Mouse (Mus musculus) kidney, adult 2 months (tissue): ENCODE results near the gene Sik2.

Experiments
- CTCF ChIP-seq: fragments of 200-500 bp; conservative IDR thresholded peaks from 2 replicates; pipeline ENCODE4 v1.5.1; 2011; ENCODE audit warnings: low read depth, mild to moderate bottlenecking, control low read depth, low read length, moderate library complexity, mixed read lengths; ENCODE audit not compliant: insufficient read depth, insufficient read length
- POLR2A ChIP-seq: fragments of 200-500 bp; IDR thresholded peaks from one replicate; pipeline ENCODE4 v1.6.1; 2011; ENCODE audit warnings: low read depth, low read length, control low read depth

DNA sequence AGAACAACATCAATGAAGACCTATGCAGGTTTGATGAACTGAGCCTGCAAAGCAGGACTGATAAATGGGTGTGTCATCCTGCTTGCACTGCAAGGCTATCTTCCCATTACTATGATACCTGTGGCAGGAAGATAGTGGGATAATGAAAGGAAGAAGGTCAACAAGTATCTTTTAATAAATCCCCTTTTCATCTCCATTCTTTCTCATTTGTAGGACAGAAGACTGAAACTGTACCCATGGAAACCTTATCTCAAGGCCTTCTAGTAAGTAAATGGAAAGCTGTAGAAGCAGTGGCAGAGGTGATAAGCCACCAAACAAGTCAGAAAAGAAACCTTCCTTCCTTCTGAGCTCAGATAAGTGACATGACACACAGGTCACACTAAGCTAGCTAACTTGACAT is 84.4 kb downstream of the Sik2 start:
- TF ChIP-seq POLR2A (no peak), CTCF (no peak)
